Mouse (Mus musculus) hindbrain, embryonic 11.5 days (tissue): ENCODE data around the gene Plin4. TPM values are rescaled to one million over a fixed set of nuclear protein-coding genes. Genes with fewer than 3 reads are reported as not detected.

Experiments
- ATAC-seq: fragments of 200-750 bp; cut with Nextera tagmentation; 2 replicates; pipeline ENCODE4 v1.8.0; 2017; ENCODE audit warnings: mild to moderate bottlenecking, moderate TSS enrichment, moderate library complexity; ENCODE audit not compliant: low FRiP score
- DNase-seq: peaks from one replicate; pipeline ENCODE4 v3.0.0-alpha.2; 2015; ENCODE audit warnings: low spot score
- H3K27ac ChIP-seq: fragments of 300-500 bp; sonication (generic); 2 replicates; pipeline ENCODE4 v1.5.1; 2014; ENCODE audit warnings: mild to moderate bottlenecking, low read depth, low read length
- H3K27me3 ChIP-seq: fragments of 300-500 bp; sonication (generic); 2 replicates; pipeline ENCODE4 v1.6.1; 2014; ENCODE audit warnings: mild to moderate bottlenecking, low read length, moderate library complexity, mixed read lengths; ENCODE audit not compliant: control insufficient read depth, insufficient read depth
- H3K36me3 ChIP-seq: fragments of 300-500 bp; sonication (generic); 2 replicates; pipeline ENCODE4 v1.6.1; 2014; ENCODE audit warnings: mild to moderate bottlenecking, low read length, moderate library complexity, mixed read lengths; ENCODE audit not compliant: control insufficient read depth, insufficient read depth
- H3K4me1 ChIP-seq: fragments of 300-500 bp; sonication (generic); replicated peaks from 2 replicates; pipeline ENCODE4 v1.6.1; 2014; ENCODE audit warnings: low read length, mixed read lengths; ENCODE audit not compliant: control insufficient read depth, insufficient read depth
- H3K4me2 ChIP-seq: fragments of 300-500 bp; sonication (generic); replicated peaks from 2 replicates; pipeline ENCODE4 v1.6.1; 2014; ENCODE audit warnings: mild to moderate bottlenecking, low read depth, low read length
- H3K4me3 ChIP-seq: fragments of 300-500 bp; sonication (generic); 2 replicates; pipeline ENCODE4 v1.5.1; 2014; ENCODE audit warnings: low read depth, low read length
- H3K9ac ChIP-seq: fragments of 300-500 bp; sonication (generic); 2 replicates; pipeline ENCODE4 v1.6.1; 2014; ENCODE audit warnings: low read depth, low read length
- H3K9me3 ChIP-seq: fragments of 300-500 bp; sonication (generic); 2 replicates; pipeline ENCODE4 v1.6.1; 2016; ENCODE audit warnings: low read length; ENCODE audit not compliant: control insufficient read depth
- WGBS: fragments of 180-500 bp; shearing (Covaris S2); extraction: QIAGEN DNeasy Blood & Tissue Kit; methylation state at CpG from one replicate; pipeline ENCODE4 v1.1.7; 2014; 5-methylcytosine and 5-hydroxymethylcytosine counted together
- polyA plus RNA-seq: library from polyadenylated mRNA; unstranded; fragments of >200 nt; fragmentation: Nextera tagmentation; extraction: Ambion mirVana; gene quantifications from 2 replicates; pipeline ENCODE4 v1.2.1, GENCODE M21; 2014

The Plin4 gene
- polyA plus RNA-seq, 1 experiment from 2014 or later: 0.09 TPM

- no peak for ATAC-seq
- 4% methylated on average over 14 of the region's 14 CpGs for WGBS
Observed at GRCm38 (mm10) chr17:56132661-56133060, 23.1 kb upstream of the Plin4 start.

GRCm38 (mm10) chr17:56131814-56132213 is 22.2 kb upstream of the Plin4 start:
- H3K36me3 ChIP-seq: no peaks in the 10 kb centered on the region; the same call in 1 of the 2 replicates
- ATAC-seq: peak; percentile 29

More at GRCm38 (mm10) chr17:56132661-56133060, 23.1 kb upstream of the Plin4 start:
- Histone ChIP-seq H3K27me3 (no peaks in the 10 kb centered on the region), H3K27ac (no peak overlapping the region), H3K4me2 (no peak overlapping the region), H3K9me3 (no peaks in the 10 kb centered on the region), H3K36me3 (no peaks in the 10 kb centered on the region; the same call in 1 of the 2 replicates), H3K4me3 (no peak overlapping the region), H3K4me1 (0 out of 2 replicates have a peak, but pooled peaks cover 2% of the 10 kb centered on the region), H3K9ac (no peak overlapping the region)
- DNase-seq: peak; percentile 82

GRCm38 (mm10) chr17:56131136-56131535 is 21.5 kb upstream of the Plin4 start:
- ATAC-seq (no peak), DNase-seq (no peak)
- Histone ChIP-seq H3K4me3 (no peak overlapping the region), H3K27ac (no peak overlapping the region), H3K4me1 (0 out of 2 replicates have a peak, but pooled peaks cover 2% of the 10 kb centered on the region), H3K36me3 (no peaks in the 10 kb centered on the region; the same call in 1 of the 2 replicates), H3K9ac (no peak overlapping the region), H3K9me3 (no peaks in the 10 kb centered on the region), H3K27me3 (peaks cover under 1% of the 10 kb centered on the region; the same call in 1 of the 2 replicates), H3K4me2 (no peak overlapping the region)
- WGBS: 92% methylated on average over 10 of the region's 10 CpGs

More at GRCm38 (mm10) chr17:56131814-56132213, 22.2 kb upstream of the Plin4 start:
- H3K9me3 ChIP-seq: no peaks in the 10 kb centered on the region
- 0 out of 2 replicates have a peak, but pooled peaks cover 2% of the 10 kb centered on the region for H3K4me1 ChIP-seq
- H3K4me2 ChIP-seq: no peak overlapping the region
- H3K27me3 ChIP-seq: no peaks in the 10 kb centered on the region
- DNase-seq: peak; percentile 80
- WGBS: 40% methylated on average over 7 of the region's 7 CpGs
- no peak overlapping the region for H3K4me3 ChIP-seq
- no peak overlapping the region for H3K9ac ChIP-seq
- no peak overlapping the region for H3K27ac ChIP-seq

- no peak for ATAC-seq
- WGBS: 83% methylated on average over 15 of the region's 15 CpGs
Observed at GRCm38 (mm10) chr17:56128246-56128645, 18.6 kb upstream of the Plin4 start.

GRCm38 (mm10) chr17:56126175-56126574 is 16.6 kb upstream of the Plin4 start:
- Histone ChIP-seq H3K36me3 (no peaks in the 10 kb centered on the region; the same call in 1 of the 2 replicates), H3K9ac (no peak overlapping the region), H3K9me3 (peaks cover 5% of the 10 kb centered on the region; the same call in 1 of the 2 replicates), H3K4me2 (no peak overlapping the region), H3K4me1 (no peaks in the 10 kb centered on the region), H3K4me3 (no peak overlapping the region), H3K27ac (no peak overlapping the region), H3K27me3 (peaks cover 43% of the 10 kb centered on the region)
- ATAC-seq: no peak
- 78% methylated on average over 11 of the region's 11 CpGs for WGBS
- DNase-seq: no peak

More at GRCm38 (mm10) chr17:56128246-56128645, 18.6 kb upstream of the Plin4 start:
- Histone ChIP-seq H3K4me2 (no peak overlapping the region), H3K36me3 (no peaks in the 10 kb centered on the region; the same call in 1 of the 2 replicates), H3K9me3 (no peaks in the 10 kb centered on the region), H3K4me3 (no peak overlapping the region), H3K9ac (no peak overlapping the region), H3K4me1 (no peaks in the 10 kb centered on the region), H3K27ac (no peak overlapping the region), H3K27me3 (peaks cover 24% of the 10 kb centered on the region)
- DNase-seq: no peak

GRCm38 (mm10) chr17:56125276-56125630 is 15.7 kb upstream of the Plin4 start:
- Histone ChIP-seq H3K27ac (no peak overlapping the region), H3K9me3 (peaks cover 5% of the 10 kb centered on the region; the same call in 1 of the 2 replicates), H3K27me3 (peaks cover 52% of the 10 kb centered on the region), H3K9ac (no peak overlapping the region), H3K4me3 (no peak overlapping the region), H3K4me1 (no peaks in the 10 kb centered on the region), H3K36me3 (no peaks in the 10 kb centered on the region; the same call in 1 of the 2 replicates), H3K4me2 (no peak overlapping the region)
- no peak for DNase-seq
- WGBS: 89% methylated on average over 4 of the region's 4 CpGs
- no peak for ATAC-seq

- peak overlapping the region; percentile 27 for H3K4me3 ChIP-seq
- DNase-seq (peak; percentile 76), ATAC-seq (peak; percentile 23; the same call in 1 of the 2 replicates)
- no peaks in the 10 kb centered on the region; the same call in 1 of the 2 replicates for H3K36me3 ChIP-seq
- peaks cover 58% of the 10 kb centered on the region for H3K27me3 ChIP-seq
- H3K4me2 ChIP-seq: peak overlapping the region; percentile 64
- WGBS: 9% methylated on average over 50 of the region's 59 CpGs
- H3K9me3 ChIP-seq: peaks cover 5% of the 10 kb centered on the region; the same call in 1 of the 2 replicates
- H3K9ac ChIP-seq: peak overlapping the region; percentile 40; the same call in 1 of the 2 replicates
- no peaks in the 10 kb centered on the region for H3K4me1 ChIP-seq
- H3K27ac ChIP-seq: no peak overlapping the region
Observed at GRCm38 (mm10) chr17:56124377-56125275, 15.0 kb upstream of the Plin4 start.

GRCm38 (mm10) chr17:56123681-56124340 is 14.2 kb upstream of the Plin4 start:
- DNase-seq (no peak), ATAC-seq (peak; percentile 16; the same call in 1 of the 2 replicates)
- no peaks in the 10 kb centered on the region; the same call in 1 of the 2 replicates for H3K36me3 ChIP-seq
- WGBS: 37% methylated on average over 59 of the region's 59 CpGs
- peak overlapping the region; percentile 27; the same call in 1 of the 2 replicates for H3K4me3 ChIP-seq
- peak overlapping the region; percentile 40; the same call in 1 of the 2 replicates for H3K9ac ChIP-seq
- H3K27me3 ChIP-seq: peaks cover 66% of the 10 kb centered on the region
- no peak overlapping the region for H3K27ac ChIP-seq
- H3K4me2 ChIP-seq: peak overlapping the region; percentile 64
- H3K4me1 ChIP-seq: no peaks in the 10 kb centered on the region
- peaks cover 5% of the 10 kb centered on the region; the same call in 1 of the 2 replicates for H3K9me3 ChIP-seq
